Mouse (Mus musculus): ENCODE results near the gene Tmem141.

Gene Tmem141

GRCm38 (mm10) chr2:25607761-25608622 is 13.8 kb downstream of the Tmem141 start, which contains the start of gene Rabl6:
Rabl6 (minus strand) TSS chr2:25608521.
- DNase-seq (ENCODE audit: low read depth), result peak; percentile 92

DNA sequence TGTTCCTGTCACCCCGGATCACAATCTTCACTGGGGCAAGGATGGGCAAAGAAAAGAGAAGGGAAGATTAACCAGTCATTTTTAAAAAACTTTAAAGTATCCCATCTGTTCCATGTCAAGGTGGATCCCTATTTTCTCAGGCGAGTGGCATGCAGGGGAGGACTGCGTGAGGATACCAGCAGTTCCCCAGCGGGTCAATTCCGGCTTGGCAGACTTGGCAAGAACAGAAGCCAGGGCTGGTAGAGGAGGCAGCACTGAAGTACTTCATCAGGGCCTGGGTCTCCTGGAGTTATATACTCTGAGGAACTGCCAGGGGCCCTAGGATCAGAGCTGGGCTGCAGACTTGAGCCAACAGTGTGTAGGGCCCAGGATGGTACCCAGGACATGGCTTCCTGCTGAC is 19.3 kb downstream of the Tmem141 start:
- DNase-seq (ENCODE audit: low read depth), result no peak

GRCm38 (mm10) chr2:25600037-25600436 is 21.8 kb downstream of the Tmem141 start:
- DNase-seq (ENCODE audit: low read depth), result no peak

- DNase-seq (ENCODE audit: low read depth), result no peak
Observed at GRCm38 (mm10) chr2:25598749-25599148, 23.1 kb downstream of the Tmem141 start.

GRCm38 (mm10) chr2:25596765-25597510 is 24.9 kb downstream of the Tmem141 start:
- DNase-seq (ENCODE audit: low read depth), result no peak

DNA sequence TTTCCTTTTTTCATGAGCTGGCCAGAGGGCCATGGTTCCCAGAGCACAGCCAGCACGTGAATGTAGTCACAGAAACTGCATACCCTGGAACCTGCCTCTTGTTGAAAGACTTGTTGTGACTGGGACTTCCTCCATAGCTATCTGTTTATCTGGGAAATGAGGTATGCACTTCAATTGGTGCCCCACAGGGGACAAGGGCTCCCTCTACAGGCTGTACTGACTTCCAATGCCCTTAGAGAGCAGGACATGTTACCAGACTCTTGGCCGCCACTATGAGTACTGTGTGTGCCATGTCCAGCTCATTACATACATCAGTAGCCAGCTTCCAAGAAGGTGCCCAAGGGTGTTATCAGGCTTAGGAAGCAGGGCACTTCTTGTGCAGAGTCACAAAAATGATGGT is 29.9 kb downstream of the Tmem141 start:
- peak; percentile 59 for DNase-seq (ENCODE audit: low read depth)

- no peak for DNase-seq (ENCODE audit: low read depth)
Observed at GRCm38 (mm10) chr2:25588227-25588907, 33.4 kb downstream of the Tmem141 start.

DNA sequence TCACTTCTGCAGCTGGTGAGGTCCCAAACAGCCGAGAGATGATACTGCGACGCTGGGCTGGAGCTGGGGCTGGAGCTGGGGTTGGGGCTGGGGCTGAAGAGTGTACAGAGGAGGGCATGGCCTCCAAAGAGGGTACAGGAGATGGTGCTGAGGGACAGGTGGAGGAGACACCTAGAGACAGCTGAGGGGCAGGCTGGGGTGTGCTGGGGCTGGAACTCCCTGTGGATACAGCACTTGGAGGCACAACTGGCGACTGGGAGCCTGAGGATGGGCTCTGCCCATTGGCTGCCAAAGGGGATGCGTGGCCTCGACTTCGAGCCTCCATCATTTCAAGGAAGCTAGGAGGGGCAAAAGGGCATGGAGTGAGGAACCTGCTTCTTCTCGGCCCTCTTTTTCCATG is 34.5 kb downstream of the Tmem141 start:
- DNase-seq (ENCODE audit: low read depth), result no peak

DNA sequence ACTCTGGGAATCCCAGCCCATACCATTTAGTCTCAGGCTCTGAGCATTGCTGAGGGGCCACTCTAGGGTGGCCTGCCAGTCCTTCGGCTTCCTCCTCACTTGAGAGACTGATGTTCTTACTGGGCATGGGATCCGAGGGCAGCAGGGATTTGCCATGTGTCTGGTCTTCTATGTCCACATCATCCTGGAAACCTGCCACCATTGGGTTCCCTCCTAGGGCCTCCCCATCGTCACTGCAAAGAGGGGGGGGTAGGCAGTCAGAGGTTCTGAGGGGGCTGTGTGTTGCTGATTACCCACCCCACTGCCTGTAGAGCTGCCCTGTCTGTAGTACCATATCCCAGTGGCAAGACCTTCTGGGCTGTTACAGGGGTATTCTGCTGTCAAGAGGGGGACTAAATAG is 36.2 kb downstream of the Tmem141 start:
- DNase-seq (ENCODE audit: low read depth), result no peak

- no peak for DNase-seq (ENCODE audit: low read depth)
Observed at GRCm38 (mm10) chr2:25584856-25585255, 36.9 kb downstream of the Tmem141 start.

GRCm38 (mm10) chr2:25584152-25584551 is 37.7 kb downstream of the Tmem141 start:
- no peak for DNase-seq (ENCODE audit: low read depth)

DNA sequence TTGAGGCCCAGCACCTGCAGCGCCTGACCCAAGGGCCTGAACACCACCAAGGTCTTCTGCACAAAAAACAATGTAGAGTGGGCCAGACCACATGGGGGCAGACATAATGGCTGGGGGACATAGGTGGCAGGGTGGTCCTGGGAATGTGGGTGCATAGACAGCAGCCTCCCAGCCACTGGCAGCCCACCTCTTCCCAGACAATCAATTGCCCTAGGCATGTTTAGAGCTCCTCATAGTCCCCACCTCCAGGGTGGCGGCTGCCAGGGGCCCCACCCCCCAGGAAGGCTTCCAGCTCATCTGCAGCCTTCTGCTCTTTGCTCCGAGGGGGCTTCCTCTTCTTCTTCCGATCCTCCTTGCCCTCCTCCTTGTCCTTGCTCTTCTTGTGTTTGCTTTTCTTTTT is 38.2 kb downstream of the Tmem141 start:
- DNase-seq (ENCODE audit: low read depth), result no peak

DNA sequence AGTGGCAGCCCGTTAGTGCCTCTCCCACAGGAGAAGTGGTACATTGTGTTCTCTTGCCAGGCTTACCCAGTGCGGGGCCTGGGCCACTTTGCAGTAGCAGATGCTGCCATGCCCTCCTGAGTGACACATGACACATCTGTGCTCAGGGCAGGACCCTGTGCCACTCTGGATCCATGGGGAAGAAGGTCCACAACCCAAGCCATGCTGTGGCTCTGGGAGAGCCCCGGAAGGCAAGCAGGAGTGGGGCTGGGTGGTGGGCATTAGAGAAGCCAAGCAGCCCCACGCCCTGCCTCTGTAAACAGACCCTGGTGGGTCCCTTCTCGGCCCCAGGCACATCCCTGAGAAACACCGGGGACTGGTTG is 38.7 kb downstream of the Tmem141 start:
- DNase-seq (ENCODE audit: low read depth), result no peak

GRCm38 (mm10) chr2:25582466-25583119 is 39.2 kb downstream of the Tmem141 start:
- peak; percentile 28 for DNase-seq (ENCODE audit: low read depth)

DNA sequence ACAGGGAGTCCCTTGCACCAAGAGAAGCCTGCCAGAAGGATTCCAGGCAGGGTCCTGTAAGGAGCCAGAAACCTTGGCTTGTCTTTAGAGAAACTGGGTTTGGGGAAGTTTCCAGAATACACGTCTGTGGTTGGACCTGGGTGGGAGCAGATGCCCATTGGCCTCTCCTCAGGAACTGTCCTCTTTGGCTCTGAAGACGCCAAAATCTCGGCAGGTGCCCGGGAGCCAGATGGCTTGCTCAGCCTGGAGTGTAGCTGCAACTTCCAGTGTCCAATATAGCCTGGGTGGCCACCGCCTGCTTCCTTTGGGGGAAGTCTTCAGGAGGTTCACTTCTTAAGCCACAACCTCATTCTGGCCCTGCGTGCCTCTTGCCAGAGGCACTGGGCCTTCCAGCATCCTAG is 39.9 kb downstream of the Tmem141 start:
- DNase-seq (ENCODE audit: low read depth), result no peak

- DNase-seq (ENCODE audit: low read depth), result peak; percentile 88
Observed at GRCm38 (mm10) chr2:25581294-25581864, 40.4 kb downstream of the Tmem141 start, which contains the start of gene Ajm1. Ajm1 (minus strand) TSS chr2:25581757.

GRCm38 (mm10) chr2:25580621-25581101 is 41.1 kb downstream of the Tmem141 start:
- DNase-seq (ENCODE audit: low read depth), result no peak

DNA sequence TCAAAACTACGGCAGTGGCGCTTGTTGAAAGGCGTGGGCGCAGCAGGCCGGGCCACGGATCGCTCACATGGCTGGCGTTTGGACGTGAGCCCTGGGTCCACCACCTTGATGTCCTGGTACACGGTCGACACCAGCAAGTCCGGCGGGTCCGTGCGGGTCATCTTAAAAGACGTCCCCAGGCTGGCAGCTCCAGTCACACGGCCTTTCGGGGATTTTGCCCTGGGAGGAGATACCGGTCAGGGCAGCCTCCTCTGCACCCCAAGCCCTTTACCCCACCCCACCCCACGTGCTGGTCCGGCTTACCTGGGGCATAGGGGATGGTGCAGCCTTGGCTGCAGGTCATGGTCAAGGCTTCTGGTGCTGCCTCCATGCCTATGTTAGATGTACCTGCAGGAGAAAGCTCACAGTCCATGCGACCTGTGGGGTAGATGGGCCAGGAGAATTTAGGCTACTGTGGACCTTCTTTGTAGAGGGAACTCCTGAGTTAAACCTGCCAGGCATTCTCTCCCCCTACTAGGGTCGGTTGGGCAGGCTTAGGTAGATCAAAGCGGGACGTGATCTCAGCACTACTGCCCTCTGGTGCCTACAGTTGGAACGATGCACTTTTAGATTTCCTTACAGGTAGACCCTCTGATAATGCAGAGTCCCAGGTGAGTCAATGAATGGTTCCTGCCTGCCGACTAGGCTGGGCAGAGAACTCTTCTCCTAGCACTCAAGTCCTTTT is 41.9 kb downstream of the Tmem141 start:
- peak; percentile 88 for DNase-seq (ENCODE audit: low read depth)

DNA sequence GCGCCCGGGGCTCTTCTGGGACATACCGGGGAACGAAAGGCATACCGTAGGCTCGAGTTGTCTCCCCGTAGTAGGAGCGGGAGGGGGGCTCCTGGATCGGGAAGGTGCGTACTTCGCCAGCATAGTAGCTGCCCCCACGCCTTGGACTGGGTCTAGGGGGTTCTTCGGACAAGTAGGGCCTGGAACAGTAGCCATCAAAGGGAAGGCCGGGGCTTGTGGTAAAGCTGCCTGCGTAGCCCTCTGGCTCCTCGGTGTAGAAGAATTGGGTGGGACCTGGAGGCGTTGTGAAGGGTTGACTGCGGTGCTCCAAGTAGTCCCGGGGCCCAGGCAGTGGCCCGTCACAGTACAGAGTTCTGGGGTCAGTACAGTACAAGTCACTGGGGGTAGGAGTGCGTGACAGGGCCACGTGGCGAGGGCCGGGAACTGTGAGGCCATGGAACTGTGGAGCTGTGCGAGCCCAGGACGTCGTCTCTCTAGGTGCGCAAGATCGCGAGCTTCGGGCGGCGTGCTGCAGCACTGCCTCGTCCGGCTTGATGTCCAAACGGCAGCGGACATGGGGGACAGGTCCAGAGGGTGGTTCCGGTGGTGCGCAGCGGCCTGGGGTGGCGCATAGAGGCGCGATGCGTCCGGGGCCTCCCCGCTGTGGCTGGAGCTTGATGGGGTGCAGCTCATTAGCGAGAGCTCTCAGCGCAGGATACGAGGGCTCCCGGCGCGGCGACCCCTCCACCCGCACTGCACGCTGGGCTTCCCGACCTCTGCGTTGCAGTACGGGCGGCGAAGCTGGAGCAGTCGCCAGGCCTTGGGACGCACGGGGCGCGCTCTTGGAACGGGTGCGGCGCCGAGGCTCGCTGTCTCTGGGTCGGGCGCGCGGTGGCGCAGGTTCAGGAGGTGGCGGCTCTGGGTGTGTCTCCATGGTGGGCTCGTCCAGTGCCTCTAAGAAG is 42.7 kb downstream of the Tmem141 start:
- DNase-seq (ENCODE audit: low read depth), result peak; percentile 50

Data from naive thymus-derived CD4-positive, alpha-beta T cell, adult 2 months (primary cell).